Mouse (Mus musculus): ENCODE measurements at regions not wholly inside any gene's neighbourhood (a gene's known extent, or its start where the extent isn't known, plus 50 kb on each side); places are given as distances from the start of the nearest gene placed in this dataset.
"Not testable (repeated sequence)": the region's sequence is repeated elsewhere in the genome, so short reads cannot be mapped to it uniquely, and the experiment has no call there.

GRCm38 (mm10) chr10:117568472-117569300 is 60.6 kb upstream of the Cpm start:
- intact Hi-C loops (cut with DNase I) = no loop called here
- DNase-seq (ENCODE audit: low spot score in 2 of 2) = no peak

- intact Hi-C loops (cut with DNase I) = no loop called here
Observed at GRCm38 (mm10) chr10:117568138-117568387, 61.2 kb upstream of the Cpm start.

GRCm38 (mm10) chr10:117567379-117568137 is 61.7 kb upstream of the Cpm start:
- DNase-seq (ENCODE audit: low spot score in 2 of 2) = no peak
- intact Hi-C loops (cut with DNase I) = no loop called here

More at GRCm38 (mm10) chr10:117568138-117568387, 61.2 kb upstream of the Cpm start:
- DNase-seq (ENCODE audit: low spot score in 2 of 2) = no peak

GRCm38 (mm10) chr10:117566648-117567378 is 62.5 kb upstream of the Cpm start:
- intact Hi-C loops (cut with DNase I) = no loop called here
- DNase-seq (ENCODE audit: low spot score in 2 of 2) = no peak

- intact Hi-C loops (cut with DNase I) = no loop called here
- DNase-seq (ENCODE audit: low spot score in 2 of 2) = no peak
Observed at GRCm38 (mm10) chr10:117566204-117566603, 63.1 kb upstream of the Cpm start.

- intact Hi-C loops (cut with DNase I) = no loop called here
- DNase-seq (ENCODE audit: low spot score in 2 of 2) = no peak
Observed at GRCm38 (mm10) chr10:117565529-117566086, 63.7 kb upstream of the Cpm start.

GRCm38 (mm10) chr10:117565110-117565509 is 64.2 kb upstream of the Cpm start:
- intact Hi-C loops (cut with DNase I) = no loop called here
- no peak for DNase-seq (ENCODE audit: low spot score in 2 of 2)

- no peak for DNase-seq (ENCODE audit: low spot score in 2 of 2)
- intact Hi-C loops (cut with DNase I) = no loop called here
Observed at GRCm38 (mm10) chr10:117564118-117565040, 64.9 kb upstream of the Cpm start.

- intact Hi-C loops (cut with DNase I) = no loop called here
- DNase-seq (ENCODE audit: low spot score in 2 of 2) = no peak
Observed at GRCm38 (mm10) chr10:117563429-117564117, 65.7 kb upstream of the Cpm start.

- intact Hi-C loops (cut with DNase I) = not testable (repeated sequence)
Observed at GRCm38 (mm10) chr10:117562850-117563248, 66.5 kb upstream of the Cpm start.

GRCm38 (mm10) chr10:117561909-117562849 is 67.1 kb upstream of the Cpm start:
- DNase-seq (ENCODE audit: low spot score in 2 of 2) = no peak
- intact Hi-C loops (cut with DNase I) = no loop called here

More at GRCm38 (mm10) chr10:117562850-117563248, 66.5 kb upstream of the Cpm start:
- DNase-seq (ENCODE audit: low spot score in 2 of 2) = not testable (repeated sequence)

- DNase-seq (ENCODE audit: low spot score in 2 of 2) = no peak
- intact Hi-C loops (cut with DNase I) = no loop called here
Observed at GRCm38 (mm10) chr10:117561279-117561820, 68.0 kb upstream of the Cpm start.

- DNase-seq (ENCODE audit: low spot score in 2 of 2) = no peak
- intact Hi-C loops (cut with DNase I) = no loop called here
Observed at GRCm38 (mm10) chr10:117560396-117561278, 68.7 kb upstream of the Cpm start.

- intact Hi-C loops (cut with DNase I) = no loop called here
- no peak for DNase-seq (ENCODE audit: low spot score in 2 of 2)
Observed at GRCm38 (mm10) chr10:117559615-117560395, 69.5 kb upstream of the Cpm start.

GRCm38 (mm10) chr10:117558891-117559614 is 70.2 kb upstream of the Cpm start:
- intact Hi-C loops (cut with DNase I) = no loop called here
- DNase-seq (ENCODE audit: low spot score in 2 of 2) = no peak
